Mouse (Mus musculus) layer of hippocampus, postnatal 36 days (tissue): ENCODE results near the gene H2al1c. TPM values are rescaled to one million over a fixed set of nuclear protein-coding genes. Genes with fewer than 3 reads are reported as not detected.
"Not testable (repeated sequence)": the region's sequence is repeated elsewhere in the genome, so short reads cannot be mapped to it uniquely, and the experiment has no call there.

ENCODE experiments used
- DNase-seq, 2 experiments: peaks; one replicate each; pipeline ENCODE4 v3.0.0; 2022
- total RNA-seq, 2 experiments: library from RNA; stranded (reverse); gene quantifications; 2 replicates each; pipeline ENCODE4 v1.2.3; 2021

The H2al1c gene
- not detected for total RNA-seq

GRCm38 (mm10) chrX:11305355-11305754, at the start of gene H2al1c:
Gene H2al1c (plus strand): TSS chrX:11305655.
- not testable (repeated sequence) for DNase-seq

DNA sequence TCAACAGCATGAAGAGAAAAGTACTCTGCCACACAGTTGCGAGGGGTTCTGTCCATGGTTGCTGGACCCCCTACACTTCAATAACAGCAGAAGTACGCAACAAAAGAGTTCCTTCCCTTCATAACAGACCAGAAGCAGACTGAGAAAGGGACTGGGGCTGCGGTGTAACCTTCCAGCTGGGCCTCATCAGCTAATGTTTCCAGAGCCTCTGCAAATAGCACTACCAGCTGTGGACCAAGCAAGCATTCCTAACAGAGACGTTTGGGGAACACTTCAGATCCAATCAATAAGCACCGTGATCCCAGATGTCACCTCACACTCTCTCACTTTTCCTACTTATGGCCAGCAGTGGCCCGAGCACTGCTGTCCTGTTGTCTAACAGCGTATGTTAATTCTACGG, 40.5 kb upstream of the H2al1c start:
- DNase-seq, result no peak

DNA sequence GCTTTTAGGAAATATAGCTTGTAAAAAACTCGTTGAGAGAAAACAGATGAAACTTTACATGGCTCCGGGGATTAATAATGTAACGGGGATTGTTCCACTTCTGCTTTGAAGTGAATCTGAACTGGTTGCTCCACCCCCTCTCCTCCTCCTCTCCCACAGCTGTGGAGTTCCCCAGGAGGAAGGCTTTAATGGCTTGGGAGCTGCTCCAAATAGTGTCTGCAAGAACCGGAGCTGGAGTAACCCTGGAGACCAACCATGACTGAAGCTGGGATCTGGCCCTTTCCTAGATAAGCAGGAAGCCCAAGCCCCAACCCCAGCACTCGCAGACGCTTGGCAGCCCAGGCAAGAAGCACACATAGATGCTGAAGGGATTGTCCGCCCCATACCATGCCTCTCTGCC, 37.7 kb upstream of the H2al1c start:
- no peak for DNase-seq

DNA sequence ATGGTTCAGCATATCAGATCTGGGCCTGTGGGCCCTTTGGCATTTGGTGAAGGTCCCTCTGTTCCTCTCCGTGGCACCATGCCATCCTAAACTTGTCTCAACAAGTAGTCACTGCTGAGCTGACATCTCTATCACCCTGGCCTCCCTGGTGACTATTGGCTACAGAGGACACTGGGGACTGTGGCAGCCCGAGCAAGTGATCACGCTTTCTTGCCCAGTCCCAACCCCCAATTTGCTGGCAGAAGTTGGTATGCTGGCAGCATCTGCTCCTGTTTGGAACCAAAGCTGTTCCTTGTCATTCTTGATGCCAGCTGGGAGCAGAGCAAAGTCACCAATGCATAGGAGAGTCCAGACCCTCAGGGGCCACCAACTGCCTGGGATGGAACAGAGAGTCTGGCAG, 36.4 kb upstream of the H2al1c start:
- peak; percentile 27 to 34 for DNase-seq

- DNase-seq, result no peak
Observed at GRCm38 (mm10) chrX:11273190-11273589, 32.3 kb upstream of the H2al1c start.

GRCm38 (mm10) chrX:11277083-11277482, 28.4 kb upstream of the H2al1c start:
- DNase-seq, result no peak

DNA sequence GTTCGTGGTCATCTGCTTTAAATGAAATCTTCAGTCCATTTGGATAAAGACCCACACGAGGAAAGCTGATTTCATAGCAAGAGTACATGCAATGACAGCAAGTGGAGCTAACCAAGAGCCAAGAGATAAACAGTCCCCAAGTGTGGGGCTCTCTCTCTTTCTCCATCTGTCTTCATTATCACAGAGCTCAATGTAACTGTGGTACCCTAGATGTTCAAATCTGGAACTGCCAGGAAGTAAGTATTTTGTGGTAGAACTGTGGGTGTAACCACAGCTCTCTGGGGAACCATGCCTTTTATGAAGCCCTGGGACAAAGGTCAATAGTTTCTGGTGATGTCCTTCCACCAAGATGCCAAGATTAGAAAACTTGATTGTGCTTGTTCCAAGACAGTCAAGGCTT, 24.7 kb upstream of the H2al1c start:
- DNase-seq, result no peak

- no peak for DNase-seq
Observed at GRCm38 (mm10) chrX:11288306-11288882, 17.1 kb upstream of the H2al1c start.

DNA sequence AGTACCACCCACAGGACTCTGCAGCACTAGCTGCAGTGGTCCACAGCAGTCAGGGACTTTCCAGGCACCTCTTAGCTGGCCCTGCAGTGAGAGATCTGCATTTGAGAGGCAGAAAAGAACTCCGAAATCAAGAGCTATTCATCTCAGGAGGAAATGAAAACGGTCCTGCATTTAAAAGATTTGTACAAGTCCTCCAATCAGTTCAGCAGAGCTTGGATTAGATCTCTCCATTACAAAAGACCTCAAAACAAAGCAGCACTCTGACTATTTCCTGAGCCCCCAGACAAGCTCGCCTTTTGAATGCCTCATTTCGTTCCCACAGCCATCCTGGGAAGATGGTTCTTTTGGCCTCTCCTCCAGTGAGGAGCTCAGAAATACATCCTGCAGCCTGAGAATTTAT, 16.2 kb upstream of the H2al1c start:
- no peak for DNase-seq

GRCm38 (mm10) chrX:11298957-11299356, 6.5 kb upstream of the H2al1c start, which contains the start of gene H2al1a:
Gene H2al1a (plus strand): TSS chrX:11299257.
- DNase-seq, result not testable (repeated sequence)

- DNase-seq, result not testable (repeated sequence)
Observed at GRCm38 (mm10) chrX:11302132-11302531, 3.3 kb upstream of the H2al1c start, which contains the start of gene H2al1b. Gene H2al1b (plus strand): TSS chrX:11302432.

DNA sequence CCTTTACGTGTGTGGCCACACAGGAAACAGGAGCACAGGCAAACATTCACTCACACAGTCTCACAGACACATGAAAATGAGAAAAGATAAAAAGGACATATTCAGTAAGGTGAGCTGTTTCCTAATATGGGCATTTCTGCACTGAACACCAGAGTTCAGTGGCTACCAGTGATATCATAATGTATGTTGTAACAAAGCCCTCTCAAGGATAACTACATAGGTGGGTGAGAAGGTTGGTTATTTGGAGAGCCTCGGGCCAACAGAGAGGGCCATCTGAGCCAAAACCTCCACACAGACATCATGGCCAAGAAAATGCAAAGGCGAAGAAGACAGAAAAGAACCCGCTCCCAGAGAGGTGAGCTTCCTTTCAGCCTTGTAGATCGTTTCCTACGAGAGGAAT, 3.1 kb downstream of the H2al1c start, which contains the start of gene H2al1d:
Gene H2al1d, plus strand, starts transcription at position 301 of the 400 bp plus-strand sequence.
- DNase-seq, result not testable (repeated sequence)

DNA sequence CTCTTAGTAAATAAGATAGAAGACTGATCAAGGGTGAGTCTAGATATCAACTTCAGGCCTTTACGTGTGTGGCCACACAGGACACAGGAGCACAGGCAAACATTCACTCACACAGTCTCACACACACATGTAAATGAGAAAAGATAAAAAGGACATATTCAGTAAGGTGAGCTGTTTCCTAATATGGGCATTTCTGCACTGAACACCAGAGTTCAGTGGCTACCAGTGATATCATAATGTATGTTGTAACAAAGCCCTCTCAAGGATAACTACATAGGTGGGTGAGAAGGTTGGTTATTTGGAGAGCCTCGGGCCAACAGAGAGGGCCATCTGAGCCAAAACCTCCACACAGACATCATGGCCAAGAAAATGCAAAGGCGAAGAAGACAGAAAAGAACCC, 6.2 kb downstream of the H2al1c start, which contains the start of gene H2al1e:
Gene H2al1e, plus strand, starts transcription at position 301 of the 400 bp plus-strand sequence.
- DNase-seq, result not testable (repeated sequence)

DNA sequence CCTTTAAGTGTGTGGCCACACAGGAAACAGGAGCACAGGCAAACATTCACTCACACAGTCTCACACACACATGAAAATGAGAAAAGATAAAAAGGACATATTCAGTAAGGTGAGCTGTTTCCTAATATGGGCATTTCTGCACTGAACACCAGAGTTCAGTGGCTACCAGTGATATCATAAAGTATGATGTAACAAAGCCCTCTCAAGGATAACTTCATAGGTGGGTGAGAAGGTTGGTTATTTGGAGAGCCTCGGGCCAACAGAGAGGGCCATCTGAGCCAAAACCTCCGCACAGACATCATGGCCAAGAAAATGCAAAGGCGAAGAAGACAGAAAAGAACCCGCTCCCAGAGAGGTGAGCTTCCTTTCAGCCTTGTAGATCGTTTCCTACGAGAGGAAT, 9.4 kb downstream of the H2al1c start, which contains the start of gene H2al1f:
Gene H2al1f, plus strand, starts transcription at position 301 of the 400 bp plus-strand sequence.
- not testable (repeated sequence) for DNase-seq

DNA sequence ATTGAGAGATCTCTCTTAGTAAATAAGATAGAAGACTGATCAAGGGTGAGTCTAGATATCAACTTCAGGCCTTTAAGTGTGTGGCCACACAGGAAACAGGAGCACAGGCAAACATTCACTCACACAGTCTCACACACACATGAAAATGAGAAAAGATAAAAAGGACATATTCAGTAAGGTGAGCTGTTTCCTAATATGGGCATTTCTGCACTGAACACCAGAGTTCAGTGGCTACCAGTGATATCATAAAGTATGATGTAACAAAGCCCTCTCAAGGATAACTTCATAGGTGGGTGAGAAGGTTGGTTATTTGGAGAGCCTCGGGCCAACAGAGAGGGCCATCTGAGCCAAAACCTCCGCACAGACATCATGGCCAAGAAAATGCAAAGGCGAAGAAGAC, 12.5 kb downstream of the H2al1c start, which contains the start of gene H2al1g:
Gene H2al1g, plus strand, starts transcription at position 301 of the 400 bp plus-strand sequence.
- DNase-seq, result not testable (repeated sequence)

DNA sequence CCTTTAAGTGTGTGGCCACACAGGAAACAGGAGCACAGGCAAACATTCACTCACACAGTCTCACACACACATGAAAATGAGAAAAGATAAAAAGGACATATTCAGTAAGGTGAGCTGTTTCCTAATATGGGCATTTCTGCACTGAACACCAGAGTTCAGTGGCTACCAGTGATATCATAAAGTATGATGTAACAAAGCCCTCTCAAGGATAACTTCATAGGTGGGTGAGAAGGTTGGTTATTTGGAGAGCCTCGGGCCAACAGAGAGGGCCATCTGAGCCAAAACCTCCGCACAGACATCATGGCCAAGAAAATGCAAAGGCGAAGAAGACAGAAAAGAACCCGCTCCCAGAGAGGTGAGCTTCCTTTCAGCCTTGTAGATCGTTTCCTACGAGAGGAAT, 15.7 kb downstream of the H2al1c start, which contains the start of gene H2al1h:
Gene H2al1h, plus strand, starts transcription at position 301 of the 400 bp plus-strand sequence.
- not testable (repeated sequence) for DNase-seq

DNA sequence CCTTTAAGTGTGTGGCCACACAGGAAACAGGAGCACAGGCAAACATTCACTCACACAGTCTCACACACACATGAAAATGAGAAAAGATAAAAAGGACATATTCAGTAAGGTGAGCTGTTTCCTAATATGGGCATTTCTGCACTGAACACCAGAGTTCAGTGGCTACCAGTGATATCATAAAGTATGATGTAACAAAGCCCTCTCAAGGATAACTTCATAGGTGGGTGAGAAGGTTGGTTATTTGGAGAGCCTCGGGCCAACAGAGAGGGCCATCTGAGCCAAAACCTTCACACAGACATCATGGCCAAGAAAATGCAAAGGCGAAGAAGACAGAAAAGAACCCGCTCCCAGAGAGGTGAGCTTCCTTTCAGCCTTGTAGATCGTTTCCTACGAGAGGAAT, 18.9 kb downstream of the H2al1c start, which contains the start of gene H2al1i:
Gene H2al1i, plus strand, starts transcription at position 301 of the 400 bp plus-strand sequence.
- DNase-seq, result not testable (repeated sequence)

DNA sequence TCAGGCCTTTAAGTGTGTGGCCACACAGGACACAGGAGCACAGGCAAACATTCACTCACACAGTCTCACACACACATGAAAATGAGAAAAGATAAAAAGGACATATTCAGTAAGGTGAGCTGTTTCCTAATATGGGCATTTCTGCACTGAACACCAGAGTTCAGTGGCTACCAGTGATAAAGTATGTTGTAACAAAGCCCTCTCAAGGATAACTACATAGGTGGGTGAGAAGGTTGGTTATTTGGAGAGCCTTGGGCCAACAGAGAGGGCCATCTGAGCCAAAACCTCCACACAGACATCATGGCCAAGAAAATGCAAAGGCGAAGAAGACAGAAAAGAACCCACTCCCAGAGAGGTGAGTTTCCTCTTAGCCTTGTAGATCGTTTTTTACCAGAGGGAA, 22.1 kb downstream of the H2al1c start, which contains the start of gene H2al1j:
Gene H2al1j, plus strand, starts transcription at position 301 of the 400 bp plus-strand sequence.
- not testable (repeated sequence) for DNase-seq

GRCm38 (mm10) chrX:11345762-11346161, 40.3 kb downstream of the H2al1c start:
- DNase-seq, result peak; percentile 8 to 15

DNA sequence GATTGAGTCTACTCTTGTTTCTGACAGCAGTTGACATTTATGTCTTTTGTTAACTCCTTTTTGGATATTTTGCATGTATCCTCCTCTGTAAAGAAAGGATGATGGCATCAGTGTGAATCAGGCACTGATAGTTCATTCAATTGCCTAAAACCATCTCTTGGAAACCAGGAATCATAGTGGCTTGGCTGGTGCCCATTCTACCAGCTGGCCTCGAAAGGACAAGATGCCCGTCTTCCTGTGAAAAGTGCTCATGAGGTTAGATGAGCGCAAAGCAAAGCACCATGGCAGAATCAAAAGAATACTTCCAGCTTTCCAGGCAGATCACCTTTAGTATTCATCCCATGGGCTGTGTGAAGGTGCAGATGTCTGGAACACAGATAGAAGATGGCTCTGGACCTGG, 41.3 kb downstream of the H2al1c start:
- no peak for DNase-seq
